In the genomic region with DNA sequence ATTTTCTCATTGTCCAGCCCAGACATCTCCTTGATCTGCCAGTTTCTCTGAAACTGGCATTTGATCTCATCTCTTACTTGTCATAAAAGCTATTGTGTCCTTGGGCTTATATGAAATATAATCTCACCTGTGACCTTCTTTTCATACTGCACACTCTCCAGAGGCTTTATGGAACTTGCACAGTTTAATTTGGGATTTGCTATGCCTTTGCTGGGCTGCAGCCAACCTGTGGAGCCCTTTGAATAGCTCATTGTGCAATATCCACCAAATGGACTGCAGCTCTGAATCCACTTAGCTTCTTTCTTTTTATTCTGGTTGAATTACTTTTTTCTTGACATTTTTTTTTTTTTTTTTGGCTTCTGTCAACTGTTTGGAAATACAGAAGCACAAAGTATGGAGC, we compare ENCODE assay signal across 14 mouse cellular contexts. TPM values are rescaled to one million over a fixed set of nuclear protein-coding genes. Genes with fewer than 3 reads are reported as not detected.
DNase-seq lines count a peak whose midpoint lies in the region; ATAC-seq and TF ChIP-seq lines count a peak whose summit lies in the region.
"Had no signal": no experiment of that assay in that cellular context is flagged by ENCODE, and none has a peak within 500 bp of the region (broad histone marks: within the 10 kb centered on the region; RNA-seq: fewer than 3 reads in every experiment).

No protein-coding gene starts in this region.

- intact Hi-C loops in heart, postnatal 36 days (cut with DNase I): no loop called here

- H3K9ac ChIP-seq in midbrain, embryonic 13.5 days (replicated peaks): no peak overlapping the region
- H3K9ac ChIP-seq: embryonic facial prominence, embryonic 12.5 days; stomach, embryonic 15.5 days had no signal

- no peaks in the 10 kb centered on the region for H3K9me3 ChIP-seq in midbrain, embryonic 13.5 days
- H3K9me3 ChIP-seq: embryonic facial prominence, embryonic 12.5 days; stomach, embryonic 15.5 days had no signal

- no peaks in the 10 kb centered on the region for H3K27me3 ChIP-seq in midbrain, embryonic 13.5 days
- H3K27me3 ChIP-seq in cerebellum, adult 2 months (ENCODE audit: control insufficient read depth, insufficient read depth, low read length): no peaks in the 10 kb centered on the region
- H3K27me3 ChIP-seq: embryonic facial prominence, embryonic 12.5 days; stomach, embryonic 15.5 days had no signal

- TF ChIP-seq CTCF in cerebellum, adult 2 months (IDR thresholded peaks at IDR 0.05; ENCODE audit: borderline replicate concordance, insufficient read depth, low read depth, low read length): no peak

- no peak for TF ChIP-seq POLR2A in cerebellum, adult 2 months (IDR thresholded peaks at IDR 0.05; ENCODE audit: borderline replicate concordance, insufficient read depth, low read length)

- no peak overlapping the region for H3K27ac ChIP-seq in midbrain, embryonic 13.5 days
- H3K27ac ChIP-seq in cerebellum, adult 2 months (ENCODE audit: insufficient read depth, low read length): no peak overlapping the region
- H3K27ac ChIP-seq: embryonic facial prominence, embryonic 12.5 days; macrophage; stomach, embryonic 15.5 days had no signal

- H3K4me1 ChIP-seq in midbrain, embryonic 13.5 days (replicated peaks): peaks cover 12% of the 10 kb centered on the region
- no peaks in the 10 kb centered on the region; the same call in 1 of the 2 replicates for H3K4me1 ChIP-seq in cerebellum, adult 2 months (ENCODE audit: control insufficient read depth, insufficient read depth, low read length)
- H3K4me1 ChIP-seq: embryonic facial prominence, embryonic 12.5 days; stomach, embryonic 15.5 days had no signal

- DNase-seq in heart, adult 18-20 months: peak; percentile 5 to 11
- DNase-seq in heart, postnatal 36 days: no peak
- DNase-seq in NIH3T3 (ENCODE audit: low read depth): peak; percentile 55
- peak; percentile 31 to 38 for DNase-seq in adrenal gland, postnatal 36 days
- DNase-seq in cerebellum, adult 2 months: no peak
- no peak for DNase-seq in cerebellum, postnatal 36 days
- DNase-seq: cerebellum, adult 9-11 months; heart, postnatal 4 days; thymus, postnatal 25 days had no signal

- no peak overlapping the region for H3K4me2 ChIP-seq in midbrain, embryonic 13.5 days (replicated peaks)
- H3K4me2 ChIP-seq: embryonic facial prominence, embryonic 12.5 days; stomach, embryonic 15.5 days had no signal

- H3K4me3 ChIP-seq in midbrain, embryonic 13.5 days (replicated peaks): no peak overlapping the region
- H3K4me3 ChIP-seq in cerebellum, adult 2 months (replicated peaks; ENCODE audit: insufficient read depth, low read depth, low read length): no peak overlapping the region
- H3K4me3 ChIP-seq: embryonic facial prominence, embryonic 12.5 days; stomach, embryonic 15.5 days had no signal

- H3K36me3 ChIP-seq in midbrain, embryonic 13.5 days: no peaks in the 10 kb centered on the region
- H3K36me3 ChIP-seq: embryonic facial prominence, embryonic 12.5 days; stomach, embryonic 15.5 days had no signal

- ATAC-seq in midbrain, embryonic 13.5 days: peak; percentile 57
- ATAC-seq: intestine, postnatal 0 days had no signal

RNA-seq across cellular contexts. Expression of gene Siah2, which starts 37.3 kb away (rescaled TPM):
- total RNA-seq in heart, adult 18-20 months (2021): 10 to 100 TPM; 11.8 to 12.5 TPM
- 10 to 100 TPM in 1 of 2 experiments, 1 to 10 TPM in 1; 7.5 to 12.5 TPM for total RNA-seq in heart, postnatal 36 days (2021)
- 10 to 100 TPM; 29.5 to 30.1 TPM for total RNA-seq in adrenal gland, postnatal 36 days (2021)
- 5.8 and 5.9 TPM in 2 replicates for polyA plus RNA-seq in midbrain, embryonic 13.5 days (2015; fragmentation: Nextera tagmentation; extraction: Ambion mirVana)
- polyA plus RNA-seq in cerebellum, adult 2 months (2012; rRNA removed): 25.0 and 26.7 TPM in 2 replicates

Comparison
In these comparisons a context has a peak if more than half of its experiments do, and no peak if none do; other contexts are left out.
1. DNase-seq: peak in heart, adult 18-20 months (2 of 2), NIH3T3 (single experiment) and adrenal gland, postnatal 36 days (2 of 2); none in heart, postnatal 36 days (0 of 2), cerebellum, adult 2 months (0 of 2) and cerebellum, postnatal 36 days (0 of 2).